Mouse (Mus musculus) ES-Bruce4 (cell line): ENCODE data around the gene Jagn1.

Experiments used
- EP300 ChIP-seq: IDR thresholded peaks from 2 replicates; pipeline ENCODE4 v1.6.1; 2011; ENCODE audit warnings: low read depth, low read length; ENCODE audit not compliant: insufficient read depth
- POLR2A ChIP-seq: IDR thresholded peaks from one replicate; pipeline ENCODE4 v1.8.1; 2011; ENCODE audit warnings: low read length; ENCODE audit not compliant: insufficient read depth

GRCm38 (mm10) chr6:113435664-113436205 lies 6.6 kb upstream of the Jagn1 start, which contains the start of gene Cidec:
- no peak for TF ChIP-seq POLR2A
- no peak for TF ChIP-seq EP300
